Mouse (Mus musculus): ENCODE results near the gene Megf11. TPM values are rescaled to one million over a fixed set of nuclear protein-coding genes. Genes with fewer than 3 reads are reported as not detected.
A peak's percentile ranks its signal among the peaks of the same experiment; 100 is the strongest.
"Not testable (repeated sequence)": the region's sequence is repeated elsewhere in the genome, so short reads cannot be mapped to it uniquely, and the experiment has no call there.

The Megf11 gene
- total RNA-seq, 2 experiments from 2014 or later: 15.9 to 17.9 TPM

GRCm38 (mm10) chr9:64462870-64463269 is 77.4 kb downstream of the Megf11 start:
- DNase-seq (ENCODE audit: low spot score in 2 of 2): no peak

- no peak for DNase-seq (ENCODE audit: low spot score in 2 of 2)
These were observed 80.7 kb downstream of the Megf11 start for GRCm38 (mm10) chr9:64466090-64466489.

GRCm38 (mm10) chr9:64466564-64466963 is 81.1 kb downstream of the Megf11 start:
- no peak for DNase-seq (ENCODE audit: low spot score in 2 of 2)

- no peak for DNase-seq (ENCODE audit: low spot score in 2 of 2)
These were observed 85.4 kb downstream of the Megf11 start for GRCm38 (mm10) chr9:64470806-64471205.

DNA sequence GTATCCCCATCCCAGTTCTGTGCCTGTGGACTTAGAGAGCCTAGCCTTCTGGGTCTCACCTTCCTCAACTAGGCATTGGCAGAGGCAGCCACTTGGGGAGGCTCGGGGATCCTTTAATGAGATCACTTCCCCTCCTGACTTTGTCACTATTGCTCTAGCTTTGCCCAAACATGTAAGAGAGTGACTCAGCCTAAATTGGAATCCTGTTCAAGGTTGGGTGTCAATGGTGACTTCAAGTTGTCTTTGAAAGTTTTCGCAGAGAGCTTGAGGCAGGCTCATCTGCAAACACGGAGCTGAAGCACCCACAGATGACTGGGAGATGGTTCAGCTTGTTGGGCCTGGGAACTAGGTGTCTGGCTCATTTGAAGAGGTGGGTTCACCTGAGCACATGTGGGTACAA is 85.9 kb downstream of the Megf11 start:
- no peak for DNase-seq (ENCODE audit: low spot score in 2 of 2)

GRCm38 (mm10) chr9:64472165-64472564 is 86.7 kb downstream of the Megf11 start:
- no peak for DNase-seq (ENCODE audit: low spot score in 2 of 2)

DNA sequence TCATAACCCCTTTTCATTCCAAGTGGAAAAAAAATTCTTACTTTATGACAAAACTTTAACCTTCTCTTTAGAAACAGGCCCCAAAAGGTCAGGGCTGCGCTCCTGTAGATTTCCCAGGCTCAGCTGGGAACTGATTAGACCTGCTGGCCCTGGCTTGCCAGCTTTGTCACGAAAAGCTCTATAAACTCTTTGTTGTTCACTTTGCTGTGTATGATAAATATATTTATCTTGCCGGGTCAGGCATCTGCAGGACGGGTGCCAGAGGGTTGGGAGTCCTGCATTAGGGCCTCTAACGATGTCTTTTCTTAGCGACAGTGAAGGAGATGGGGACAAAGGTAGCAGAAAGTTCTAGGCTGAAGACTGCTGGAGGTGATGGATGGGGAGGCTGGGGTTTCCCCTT is 87.3 kb downstream of the Megf11 start:
- no peak for DNase-seq (ENCODE audit: low spot score in 2 of 2)

- DNase-seq (ENCODE audit: low spot score in 2 of 2): no peak
These were observed 87.7 kb downstream of the Megf11 start for GRCm38 (mm10) chr9:64473170-64473569.

DNA sequence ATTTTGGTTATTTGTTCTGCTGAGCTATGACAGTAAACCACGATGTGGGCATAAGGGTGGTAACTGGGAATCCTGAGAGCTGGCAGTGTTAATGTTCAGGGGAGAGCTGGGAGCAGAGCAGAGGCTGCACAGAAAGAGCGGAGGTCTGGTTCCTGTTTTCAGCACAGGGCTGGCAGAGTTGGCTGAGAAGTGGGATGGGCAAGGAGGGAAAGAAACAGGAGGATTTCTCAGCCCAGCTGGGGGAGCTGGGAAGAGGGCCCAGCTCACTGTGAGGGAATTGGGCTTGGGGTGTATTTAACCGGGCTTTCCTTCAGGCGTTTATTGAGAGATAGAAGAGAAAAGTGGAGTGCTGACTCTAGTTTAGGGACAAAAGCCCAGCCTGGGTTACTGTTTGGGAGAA is 88.3 kb downstream of the Megf11 start:
- DNase-seq (ENCODE audit: low spot score in 2 of 2): peak in 1 of 2 experiments; percentile 33

DNA sequence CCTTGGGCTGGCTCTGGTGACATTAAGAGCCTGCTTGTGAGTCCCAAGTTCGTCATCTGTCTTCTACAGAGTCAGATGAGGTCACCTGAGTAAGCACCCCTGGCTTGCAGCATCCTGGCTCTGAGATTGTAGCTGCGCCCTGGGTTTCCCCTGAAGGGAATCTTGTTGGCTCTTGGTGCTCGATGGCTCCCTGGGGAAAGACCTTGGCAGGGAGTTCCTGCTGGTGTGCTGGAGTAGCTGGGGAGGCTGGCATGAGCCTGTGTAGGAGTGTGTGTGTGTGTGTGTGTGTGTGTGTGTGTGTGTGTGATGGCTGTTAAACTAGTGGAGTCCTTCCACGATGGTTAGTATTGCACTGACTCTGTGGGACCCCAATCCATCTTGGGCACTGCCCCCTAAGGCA is 88.7 kb downstream of the Megf11 start:
- DNase-seq (ENCODE audit: low spot score in 2 of 2): no peak

DNA sequence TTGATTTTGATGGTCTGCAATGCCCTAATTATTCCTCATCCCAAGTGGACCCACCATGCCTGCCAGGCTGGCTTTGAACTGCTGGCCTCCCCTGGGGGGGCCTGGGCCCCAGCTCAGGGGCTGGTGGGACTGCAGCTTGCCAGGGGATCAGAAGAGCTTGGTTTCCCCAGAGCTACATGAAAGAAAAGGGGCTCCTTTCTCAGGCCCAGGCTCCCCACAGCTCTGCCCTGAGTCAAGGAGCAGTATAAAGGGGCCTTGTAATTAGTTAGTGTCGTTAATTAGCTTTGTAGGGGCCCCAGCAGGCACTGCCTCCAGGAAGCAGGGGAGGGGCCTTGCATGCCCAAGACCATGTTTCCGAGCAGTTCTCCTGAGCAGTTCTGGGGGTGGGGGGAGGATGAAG is 90.5 kb downstream of the Megf11 start:
- DNase-seq (ENCODE audit: low spot score in 2 of 2): no peak

DNA sequence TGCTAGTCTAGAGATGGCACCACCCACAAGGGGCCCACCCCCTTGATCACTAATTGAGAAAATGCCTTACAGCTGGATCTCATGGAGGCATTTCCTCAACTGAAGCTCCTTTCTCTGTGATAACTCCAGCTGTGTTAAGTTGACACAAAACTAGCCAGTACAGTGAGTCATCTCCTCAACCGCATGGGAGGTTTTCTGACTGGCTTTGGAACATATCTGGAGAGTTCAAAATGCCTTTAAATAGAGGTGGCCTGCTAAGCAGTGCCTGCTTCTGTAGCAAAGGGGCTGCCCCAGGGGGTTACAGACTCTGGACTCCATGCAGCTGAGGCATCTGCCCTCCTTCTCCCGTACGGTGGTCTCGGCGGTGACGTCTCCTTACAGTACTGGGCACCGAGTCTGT is 92.0 kb downstream of the Megf11 start:
- not testable (repeated sequence) for DNase-seq (ENCODE audit: low spot score in 2 of 2)

GRCm38 (mm10) chr9:64482126-64482525 is 96.7 kb downstream of the Megf11 start:
- DNase-seq (ENCODE audit: low spot score in 2 of 2): no peak

DNA sequence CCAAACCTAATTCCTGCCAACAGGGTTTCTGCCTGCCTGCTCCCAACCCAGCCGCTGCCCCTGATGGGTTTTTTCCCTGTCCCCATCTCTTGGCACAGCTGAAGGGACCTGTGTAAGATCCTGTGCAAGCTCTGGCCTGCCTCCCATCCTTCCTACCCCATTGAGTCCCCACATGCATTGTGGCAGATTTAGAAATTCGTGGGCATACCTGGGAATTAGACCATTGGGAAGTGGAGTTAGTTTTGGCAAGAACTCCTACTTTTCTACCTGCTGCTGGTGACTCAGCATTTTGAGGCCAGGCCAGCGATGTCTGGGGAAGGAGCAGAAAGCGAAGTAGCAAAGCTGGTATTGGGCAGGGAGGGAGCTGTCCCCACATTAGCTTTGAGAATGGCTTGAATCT is 102.0 kb downstream of the Megf11 start:
- DNase-seq (ENCODE audit: low spot score in 2 of 2): no peak

DNA sequence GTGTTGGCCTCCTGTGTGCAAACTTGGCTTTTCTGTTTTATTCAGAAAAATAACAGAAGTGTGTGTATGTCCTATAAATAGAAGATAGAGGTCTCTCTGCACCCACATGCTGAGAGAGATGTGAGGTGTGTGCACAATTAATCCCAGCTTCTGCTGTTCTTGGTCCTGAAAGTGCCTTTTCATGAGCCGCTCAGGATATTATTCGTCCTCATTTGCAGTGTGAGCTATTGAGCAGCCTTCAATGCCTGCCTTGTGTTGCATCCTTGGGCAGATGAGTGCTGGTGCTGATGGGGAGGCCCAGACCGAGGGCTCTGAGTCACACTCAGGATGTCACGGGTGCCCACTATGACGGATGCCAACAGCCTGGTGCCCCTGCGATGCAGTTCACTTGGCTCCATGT is 109.2 kb downstream of the Megf11 start:
- DNase-seq (ENCODE audit: low spot score in 2 of 2): peak; percentile 27 to 28

GRCm38 (mm10) chr9:64498929-64499328 is 113.5 kb downstream of the Megf11 start:
- peak; percentile 60 to 64 for DNase-seq (ENCODE audit: low spot score in 2 of 2)

DNA sequence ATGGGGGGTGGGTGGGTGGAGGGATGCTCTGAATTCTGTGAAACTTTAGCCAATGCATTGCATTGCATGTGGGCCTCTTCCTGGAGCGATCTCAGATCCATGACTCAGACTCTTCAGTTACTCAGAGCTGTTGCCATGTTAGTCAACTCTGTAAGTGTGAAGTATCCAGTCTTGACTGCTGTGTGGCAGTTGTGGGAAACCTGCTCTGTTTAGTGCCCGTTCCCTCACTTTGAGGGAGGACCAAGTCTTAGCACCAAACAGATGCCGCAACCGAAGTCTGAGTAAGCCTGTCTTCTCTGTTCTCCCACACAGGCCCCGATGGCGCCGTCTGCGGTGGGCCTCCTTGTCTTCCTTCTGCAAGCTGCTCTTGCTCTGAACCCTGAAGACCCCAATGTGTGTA is 115.8 kb downstream of the Megf11 start:
- no peak for DNase-seq (ENCODE audit: low spot score in 2 of 2)

- no peak for DNase-seq (ENCODE audit: low spot score in 2 of 2)
These were observed 118.6 kb downstream of the Megf11 start for GRCm38 (mm10) chr9:64503996-64504395.

GRCm38 (mm10) chr9:64504456-64504855 is 119.0 kb downstream of the Megf11 start:
- no peak for DNase-seq (ENCODE audit: low spot score in 2 of 2)

GRCm38 (mm10) chr9:64504921-64505320 is 119.5 kb downstream of the Megf11 start:
- peak in 1 of 2 experiments; percentile 39 for DNase-seq (ENCODE audit: low spot score in 2 of 2)

DNA sequence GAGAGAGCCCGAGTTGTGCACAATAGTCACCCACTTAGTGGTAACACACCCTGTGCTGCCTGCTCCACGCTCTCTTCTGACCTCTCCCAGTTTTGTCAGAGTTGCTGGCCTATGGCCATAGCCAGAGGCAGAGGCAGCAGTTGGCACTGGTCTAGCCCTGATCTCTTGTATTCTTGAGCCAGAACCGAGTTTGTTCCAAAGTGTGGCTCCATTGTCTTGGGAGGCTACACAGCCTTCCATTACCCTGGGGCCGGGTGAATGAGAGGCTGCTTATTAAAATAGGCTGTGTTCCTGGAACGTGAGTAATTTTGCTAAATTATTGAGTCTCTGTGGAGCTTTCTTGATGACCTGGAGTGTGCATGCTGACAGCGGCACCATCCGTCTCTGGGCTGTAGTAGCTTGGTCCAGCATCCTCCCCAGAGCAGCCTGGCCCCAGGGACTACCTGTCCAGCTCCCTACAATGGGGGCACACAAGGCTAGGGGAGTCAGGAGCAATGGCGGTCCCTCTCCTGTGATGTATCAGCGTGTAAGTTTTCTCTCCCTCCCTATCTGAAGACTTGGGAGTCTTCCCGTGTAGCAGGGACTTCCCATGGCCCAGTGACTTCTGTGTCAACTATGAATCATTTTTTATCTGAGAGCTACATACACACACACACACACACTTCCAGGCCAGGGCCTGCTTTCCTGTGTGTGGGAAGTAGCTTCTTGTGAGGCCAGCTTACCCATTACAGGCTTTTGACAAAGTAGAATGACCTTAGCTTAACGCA is 121.2 kb downstream of the Megf11 start:
- DNase-seq (ENCODE audit: low spot score in 2 of 2): no peak

GRCm38 (mm10) chr9:64507207-64507517 is 121.7 kb downstream of the Megf11 start:
- no peak for DNase-seq (ENCODE audit: low spot score in 2 of 2)

GRCm38 (mm10) chr9:64507995-64508394 is 122.6 kb downstream of the Megf11 start:
- DNase-seq (ENCODE audit: low spot score in 2 of 2): no peak

- DNase-seq (ENCODE audit: low spot score in 2 of 2): no peak
These were observed 129.4 kb downstream of the Megf11 start for GRCm38 (mm10) chr9:64514826-64515225.

All from layer of hippocampus, postnatal 10 days (tissue).